Mouse (Mus musculus): ENCODE data around the gene Fkbp1a. TPM values are rescaled to one million over a fixed set of nuclear protein-coding genes. Genes with fewer than 3 reads are reported as not detected.

Fkbp1a gene
- total and polyA plus RNA-seq, 3 experiments, result 48.3 to 388 (median 76.5) TPM

DNA sequence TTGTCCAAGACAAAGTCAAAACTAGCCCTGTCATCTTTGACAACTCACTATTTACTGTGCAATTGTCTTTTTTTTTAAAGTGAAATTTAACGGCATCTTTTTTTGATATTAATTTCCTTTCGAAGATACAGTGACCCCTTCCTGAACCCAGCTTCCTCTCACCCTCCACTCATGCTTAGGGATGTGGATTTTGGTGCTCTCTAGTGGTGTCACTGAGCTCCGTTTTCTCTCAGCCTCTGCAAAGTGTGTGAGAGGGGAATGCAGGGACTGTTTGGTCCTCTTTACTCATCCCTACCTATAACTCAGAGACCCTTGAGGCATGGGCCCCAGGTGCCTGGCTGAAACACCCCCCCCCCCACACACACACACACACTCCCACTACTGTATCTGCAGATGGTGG is 43.7 kb downstream of the Fkbp1a start:
- no peaks in the 10 kb centered on the region for H3K27me3 ChIP-seq (replicated peaks)
- H3K79me2 ChIP-seq (replicated peaks; ENCODE audit: control insufficient read depth, extremely low read depth, insufficient read depth, poor library complexity, severe bottlenecking), result no peaks in the 10 kb centered on the region
- dilution Hi-C loops (cut with MboI; ENCODE audit: extremely low pct_ligation_motif_present, extremely low pct_unique_long_range_greater_than_20kb, low sequenced_read_pairs), result no loop called here
- H3K4me3 ChIP-seq (replicated peaks in 1 of 3; ENCODE audit: low read depth in 2 of 3, low read length in 2 of 3, poor library complexity in 1 of 3), result no peak overlapping the region
- no peak overlapping the region for H3K9ac ChIP-seq (ENCODE audit: insufficient read depth, low read depth)
- no peak overlapping the region for H3K27ac ChIP-seq (ENCODE audit: insufficient read depth, low read depth)
- in situ Hi-C loops (cut with MboI; ENCODE audit: low pct_ligation_motif_present, low pct_unique_long_range_greater_than_20kb, low sequenced_read_pairs), result loop anchor here (25.0 kb wide), 1 partner anchor 276 kb away; no protein-coding TSS in a partner anchor
- H3K9me3 ChIP-seq (replicated peaks; ENCODE audit: low read length), result peaks cover 2% of the 10 kb centered on the region
- H3K36me3 ChIP-seq (replicated peaks in 1 of 2; ENCODE audit: control insufficient read depth in 1 of 2, insufficient read depth in 1 of 2, low read length in 1 of 2), result peaks cover 0 to 4% of the 10 kb centered on the region in 2 experiments
- no peak overlapping the region for H3K4me2 ChIP-seq (ENCODE audit: insufficient read depth, low read depth, poor library complexity, severe bottlenecking)
- TF ChIP-seq SMC3 (IDR thresholded peaks at IDR 0.05; ENCODE audit: low read depth, low read length), result peak; percentile 6; the same call in 1 of the 2 replicates
- peak; percentile 33 for TF ChIP-seq RAD21 (IDR thresholded peaks at IDR 0.05; ENCODE audit: low read depth, low read length)
- peak in 1 of 2 experiments; percentile 40; a peak in 2 of 4 replicates for TF ChIP-seq CTCF (conservative IDR thresholded peaks at IDR 0.05 in 1 of 2, IDR thresholded peaks at IDR 0.05 in 1 of 2; ENCODE audit: low read depth in 2 of 2, low read length in 2 of 2)
- no peak for TF ChIP-seq POLR2A (IDR thresholded peaks at IDR 0.05; ENCODE audit: low read depth, low read length)
- H3K4me1 ChIP-seq (ENCODE audit: control insufficient read depth in 1 of 2, insufficient read depth in 2 of 2), result peaks cover 0 to 9% of the 10 kb centered on the region in 2 experiments; a peak in 3 of 4 replicates
- no peak for DNase-seq (ENCODE audit: extremely low read depth)

- in situ Hi-C loops (cut with MboI; ENCODE audit: low pct_ligation_motif_present, low pct_unique_long_range_greater_than_20kb, low sequenced_read_pairs), result loop anchor here (25.0 kb wide), 1 partner anchor 275 kb away; no protein-coding TSS in a partner anchor
- dilution Hi-C loops (cut with MboI; ENCODE audit: extremely low pct_ligation_motif_present, extremely low pct_unique_long_range_greater_than_20kb, low sequenced_read_pairs), result no loop called here
- H3K4me3 ChIP-seq (replicated peaks in 1 of 3; ENCODE audit: low read depth in 2 of 3, low read length in 2 of 3, poor library complexity in 1 of 3), result no peak overlapping the region
Observed at GRCm38 (mm10) chr2:151586807-151587206, 44.5 kb downstream of the Fkbp1a start.

GRCm38 (mm10) chr2:151587306-151587705 is 45.0 kb downstream of the Fkbp1a start:
- DNase-seq (ENCODE audit: extremely low read depth), result no peak
- Histone ChIP-seq H3K9me3 (replicated peaks; ENCODE audit: low read length) (no peaks in the 10 kb centered on the region), H3K36me3 (replicated peaks in 1 of 2; ENCODE audit: control insufficient read depth in 1 of 2, insufficient read depth in 1 of 2, low read length in 1 of 2) (peaks cover 0 to 4% of the 10 kb centered on the region in 2 experiments), H3K79me2 (replicated peaks; ENCODE audit: control insufficient read depth, extremely low read depth, insufficient read depth, poor library complexity, severe bottlenecking) (no peaks in the 10 kb centered on the region), H3K27me3 (replicated peaks) (no peaks in the 10 kb centered on the region), H3K4me1 (ENCODE audit: control insufficient read depth in 1 of 2, insufficient read depth in 2 of 2) (no peaks in the 10 kb centered on the region), H3K4me3 (replicated peaks in 1 of 3; ENCODE audit: low read depth in 2 of 3, low read length in 2 of 3, poor library complexity in 1 of 3) (no peak overlapping the region), H3K9ac (ENCODE audit: insufficient read depth, low read depth) (no peak overlapping the region), H3K27ac (ENCODE audit: insufficient read depth, low read depth) (no peak overlapping the region), H3K4me2 (ENCODE audit: insufficient read depth, low read depth, poor library complexity, severe bottlenecking) (no peak overlapping the region)
- dilution Hi-C loops (cut with MboI; ENCODE audit: extremely low pct_ligation_motif_present, extremely low pct_unique_long_range_greater_than_20kb, low sequenced_read_pairs) (no loop called here), in situ Hi-C loops (cut with MboI; ENCODE audit: low pct_ligation_motif_present, low pct_unique_long_range_greater_than_20kb, low sequenced_read_pairs) (loop anchor here (25.0 kb wide), 1 partner anchor 275 kb away; no protein-coding TSS in a partner anchor)
- TF ChIP-seq JUN (IDR thresholded peaks at IDR 0.05; ENCODE audit: insufficient read depth, low read depth, low read length) (no peak), USF1 (IDR thresholded peaks at IDR 0.05; ENCODE audit: low read depth, low read length) (no peak), MYC (IDR thresholded peaks at IDR 0.05; ENCODE audit: low read depth, low read length) (no peak), MAX (IDR thresholded peaks at IDR 0.05; ENCODE audit: low read length) (no peak), USF2 (conservative IDR thresholded peaks at IDR 0.05; ENCODE audit: low read depth, low read length) (no peak), NELFE (IDR thresholded peaks at IDR 0.05; ENCODE audit: low read depth, low read length) (no peak), CHD1 (IDR thresholded peaks at IDR 0.05; ENCODE audit: low read depth, low read length) (no peak), EP300 (IDR thresholded peaks at IDR 0.05; ENCODE audit: low read length) (no peak), UBTF (IDR thresholded peaks at IDR 0.05; ENCODE audit: low read depth, low read length) (no peak), CHD2 (IDR thresholded peaks at IDR 0.05; ENCODE audit: low read length) (no peak), SMC3 (IDR thresholded peaks at IDR 0.05; ENCODE audit: low read depth, low read length) (no peak), MAZ (IDR thresholded peaks at IDR 0.05; ENCODE audit: low read depth, low read length) (no peak), HCFC1 (IDR thresholded peaks at IDR 0.05; ENCODE audit: low read depth, low read length) (no peak)

More at GRCm38 (mm10) chr2:151586807-151587206, 44.5 kb downstream of the Fkbp1a start:
- DNase-seq (ENCODE audit: extremely low read depth), result no peak
- H3K4me1 ChIP-seq (ENCODE audit: control insufficient read depth in 1 of 2, insufficient read depth in 2 of 2), result peaks cover 0 to 4% of the 10 kb centered on the region in 2 experiments; a peak in 3 of 4 replicates
- H3K27me3 ChIP-seq (replicated peaks), result no peaks in the 10 kb centered on the region
- peaks cover under 1% of the 10 kb centered on the region for H3K9me3 ChIP-seq (replicated peaks; ENCODE audit: low read length)
- peaks cover 0 to 4% of the 10 kb centered on the region in 2 experiments for H3K36me3 ChIP-seq (replicated peaks in 1 of 2; ENCODE audit: control insufficient read depth in 1 of 2, insufficient read depth in 1 of 2, low read length in 1 of 2)
- H3K79me2 ChIP-seq (replicated peaks; ENCODE audit: control insufficient read depth, extremely low read depth, insufficient read depth, poor library complexity, severe bottlenecking), result no peaks in the 10 kb centered on the region
- H3K9ac ChIP-seq (ENCODE audit: insufficient read depth, low read depth), result no peak overlapping the region
- H3K4me2 ChIP-seq (ENCODE audit: insufficient read depth, low read depth, poor library complexity, severe bottlenecking), result no peak overlapping the region
- H3K27ac ChIP-seq (ENCODE audit: insufficient read depth, low read depth), result no peak overlapping the region
- no peak for TF ChIP-seq JUND (conservative IDR thresholded peaks at IDR 0.05; ENCODE audit: low read depth, low read length)
- TF ChIP-seq POLR2A (IDR thresholded peaks at IDR 0.05; ENCODE audit: low read depth, low read length), result no peak
- no peak for TF ChIP-seq ZC3H11A (IDR thresholded peaks at IDR 0.05; ENCODE audit: low read depth, low read length)
- TF ChIP-seq IRF4 (IDR thresholded peaks at IDR 0.05; ENCODE audit: low read depth, low read length), result no peak
- TF ChIP-seq SMC3 (IDR thresholded peaks at IDR 0.05; ENCODE audit: low read depth, low read length), result no peak
- TF ChIP-seq KAT2A (IDR thresholded peaks at IDR 0.05; ENCODE audit: insufficient replicate concordance, low read length), result no peak
- no peak for TF ChIP-seq TBP (conservative IDR thresholded peaks at IDR 0.05; ENCODE audit: low read depth, low read length)
- TF ChIP-seq MAFK (IDR thresholded peaks at IDR 0.05; ENCODE audit: insufficient replicate concordance, low read length), result no peak
- TF ChIP-seq EP300 (IDR thresholded peaks at IDR 0.05; ENCODE audit: low read length), result no peak
- no peak for TF ChIP-seq RAD21 (IDR thresholded peaks at IDR 0.05; ENCODE audit: low read depth, low read length)
- no peak for TF ChIP-seq MXI1 (IDR thresholded peaks at IDR 0.05; ENCODE audit: low read depth, low read length)
- no peak for TF ChIP-seq RCOR1 (conservative IDR thresholded peaks at IDR 0.05; ENCODE audit: low read depth, low read length)
- no peak for TF ChIP-seq ZKSCAN1 (IDR thresholded peaks at IDR 0.05; ENCODE audit: borderline replicate concordance, low read depth, low read length)
- no peak for TF ChIP-seq USF2 (conservative IDR thresholded peaks at IDR 0.05; ENCODE audit: low read depth, low read length)
- TF ChIP-seq NELFE (IDR thresholded peaks at IDR 0.05; ENCODE audit: low read depth, low read length), result no peak
- no peak for TF ChIP-seq ELF1 (IDR thresholded peaks at IDR 0.05; ENCODE audit: low read depth, low read length)

Data from CH12.LX (cell line).